Mouse (Mus musculus) lung, adult 18-20 months (tissue): ENCODE results near the gene Fbln5.

ENCODE experiments used
- DNase-seq, 2 experiments: peaks; one replicate each; pipeline ENCODE4 v3.0.0; 2022; ENCODE audit warnings: mixed read lengths in 2 of 2

Gene Fbln5

GRCm38 (mm10) chr12:101759440-101760045 lies 59.3 kb downstream of the Fbln5 start:
- peak; percentile 72 to 78 for DNase-seq

- no peak for DNase-seq
These were observed 60.2 kb downstream of the Fbln5 start for GRCm38 (mm10) chr12:101758698-101759097.

DNA sequence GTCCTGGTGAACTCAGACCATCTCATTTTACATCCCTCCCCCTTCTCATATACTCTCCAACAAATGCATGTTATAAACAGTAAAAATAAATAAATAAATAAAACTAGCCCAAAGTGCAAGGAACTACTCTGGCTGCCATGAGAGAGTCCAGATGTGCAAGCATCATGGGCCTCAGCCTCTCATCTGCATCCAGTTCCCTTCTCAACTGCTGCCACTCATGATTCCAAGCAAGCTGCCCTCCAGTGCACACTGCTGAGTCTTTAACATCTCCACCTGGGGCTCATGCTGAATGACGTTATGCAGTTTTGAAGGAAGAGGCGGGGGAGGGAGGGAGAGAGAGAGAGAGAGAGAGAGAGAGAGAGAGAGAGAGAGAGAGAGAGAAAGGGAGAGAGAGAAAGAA lies 76.5 kb downstream of the Fbln5 start:
- DNase-seq = no peak

DNA sequence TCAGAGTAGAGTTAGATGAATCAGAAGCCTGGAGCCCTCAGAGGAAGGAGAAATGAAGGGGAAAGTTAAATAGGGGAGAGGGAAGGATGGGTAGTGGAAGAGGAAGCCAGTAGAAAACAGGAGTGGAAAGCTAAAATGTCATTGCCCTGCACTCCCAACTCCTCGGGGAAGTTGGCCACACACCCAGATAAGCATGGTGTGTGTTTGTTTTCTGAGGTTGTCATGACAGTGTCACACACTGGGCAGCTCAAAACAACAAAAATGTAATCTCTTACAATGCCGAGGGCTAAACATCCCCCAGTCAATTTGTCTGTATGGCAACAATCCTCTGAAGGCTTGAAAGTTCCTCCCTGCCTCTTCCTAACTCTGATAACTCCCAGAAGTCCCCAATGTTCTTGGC lies 78.4 kb downstream of the Fbln5 start:
- no peak for DNase-seq

DNA sequence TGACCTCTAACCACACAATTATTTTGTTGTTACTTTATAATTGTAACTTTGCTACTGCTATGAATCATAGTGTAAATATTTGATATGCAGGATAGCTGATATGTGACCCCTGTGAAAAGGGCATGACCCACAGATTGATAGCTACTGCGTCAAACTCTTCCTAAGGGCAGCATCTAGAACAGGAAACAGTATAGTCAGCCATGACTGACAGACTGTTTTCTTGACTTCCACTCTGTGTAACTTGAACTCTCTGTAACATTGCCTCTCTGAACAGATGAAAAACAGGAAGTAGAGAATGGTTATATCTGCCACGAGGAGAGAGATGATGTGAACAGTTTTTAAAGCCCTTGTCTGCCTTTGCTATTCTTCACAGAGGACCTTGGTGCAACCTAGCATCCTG lies 78.8 kb downstream of the Fbln5 start:
- no peak for DNase-seq

- peak; percentile 54 to 58 for DNase-seq
These were observed 100.1 kb downstream of the Fbln5 start for GRCm38 (mm10) chr12:101718755-101719150.

DNA sequence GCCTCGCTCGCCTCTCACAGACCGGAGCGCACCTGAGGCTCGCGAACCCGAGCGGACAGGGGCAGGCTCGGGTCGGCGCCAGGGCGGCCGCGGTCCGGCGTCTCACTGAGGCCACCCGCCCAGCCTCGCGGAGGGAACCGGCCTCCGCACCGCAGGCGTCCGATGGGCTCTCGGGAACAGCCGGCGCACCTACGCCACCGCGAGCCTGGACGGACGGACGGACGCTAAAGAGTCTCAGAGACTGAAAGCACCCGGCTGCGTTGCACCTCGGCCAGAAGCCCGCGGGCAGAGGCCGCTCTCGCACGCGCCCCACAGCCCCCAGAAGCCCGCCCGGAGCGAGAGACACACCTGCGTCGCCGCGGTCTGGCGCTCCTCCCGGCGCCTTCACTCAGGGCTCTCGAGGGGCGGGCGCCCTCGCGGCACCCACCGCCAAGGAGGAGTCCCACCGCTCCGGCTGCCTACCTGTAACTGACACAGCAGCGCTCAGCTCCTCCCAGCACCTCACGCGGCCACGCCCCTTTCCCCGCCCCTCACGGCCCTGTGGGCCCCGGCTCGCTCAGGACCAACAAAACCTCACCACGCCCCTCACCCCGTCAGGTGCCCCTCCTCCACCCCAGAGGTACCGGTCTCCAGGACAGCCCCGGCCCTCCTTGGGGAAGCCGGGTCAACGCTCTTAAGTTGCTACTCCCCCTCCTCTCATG lies 100.7 kb downstream of the Fbln5 start, which contains the start of gene Tc2n:
TSS of gene Tc2n (minus strand) at position 470 of the 701 bp plus-strand sequence.
- DNase-seq = peak; percentile 96 to 97

DNA sequence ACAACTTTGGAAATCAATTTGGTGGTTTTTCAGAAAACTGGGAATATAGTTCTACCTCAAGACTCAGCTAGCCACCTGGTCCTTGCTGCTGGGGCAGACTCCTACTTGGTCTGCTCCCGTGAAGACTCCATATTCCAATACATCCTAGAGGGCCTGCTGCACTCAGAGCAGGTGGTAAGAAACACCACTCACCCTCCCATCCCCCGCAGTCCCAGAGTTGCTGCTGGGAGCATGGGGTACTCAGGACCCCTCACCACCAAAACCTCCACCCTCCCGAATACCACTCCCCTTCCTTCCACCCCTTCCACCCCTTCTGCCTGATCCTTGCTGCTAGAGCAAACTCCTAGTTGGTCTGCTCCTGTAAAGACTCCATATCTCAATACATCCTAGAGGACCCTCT lies 119.7 kb downstream of the Fbln5 start:
- no peak for DNase-seq
